Mouse (Mus musculus) kidney, adult 2 months (tissue): ENCODE measurements at regions not wholly inside any gene's neighbourhood (a gene's known extent, or its start where the extent isn't known, plus 50 kb on each side); places are given as distances from the start of the nearest gene placed in this dataset.
A peak's percentile ranks its signal among the peaks of the same experiment; 100 is the strongest.

Source experiments
- DNase-seq: peaks from one replicate; pipeline ENCODE4 v3.0.0; 2021
- H3K27ac ChIP-seq: fragments of 200-500 bp; 2 replicates; pipeline ENCODE4 v1.5.1; 2012; ENCODE audit warnings: low read depth, low read length, control low read depth, inconsistent platforms; ENCODE audit not compliant: insufficient read depth
- H3K27me3 ChIP-seq: fragments of 200-500 bp; replicated peaks from 2 replicates; pipeline ENCODE4 v1.6.1; 2012; ENCODE audit warnings: mild to moderate bottlenecking, moderate library complexity, low read length, inconsistent platforms; ENCODE audit not compliant: control insufficient read depth, insufficient read depth
- H3K36me3 ChIP-seq: fragments of 200-500 bp; 2 replicates; pipeline ENCODE4 v1.6.1; 2012; ENCODE audit warnings: mild to moderate bottlenecking, moderate library complexity, low read length, inconsistent platforms; ENCODE audit not compliant: control insufficient read depth, insufficient read depth
- H3K4me1 ChIP-seq: fragments of 200-500 bp; 2 replicates; pipeline ENCODE4 v1.6.1; 2011; ENCODE audit warnings: low read length; ENCODE audit not compliant: control insufficient read depth, insufficient read depth
- H3K4me3 ChIP-seq: fragments of 200-500 bp; 2 replicates; pipeline ENCODE4 v1.5.1; 2011; ENCODE audit warnings: mild to moderate bottlenecking, low read depth, low read length, control low read depth; ENCODE audit not compliant: insufficient read depth
- CTCF ChIP-seq: fragments of 200-500 bp; conservative IDR thresholded peaks from 2 replicates; pipeline ENCODE4 v1.5.1; 2011; ENCODE audit warnings: low read depth, mild to moderate bottlenecking, control low read depth, low read length, moderate library complexity, mixed read lengths; ENCODE audit not compliant: insufficient read depth, insufficient read length
- POLR2A ChIP-seq: fragments of 200-500 bp; IDR thresholded peaks from one replicate; pipeline ENCODE4 v1.6.1; 2011; ENCODE audit warnings: low read depth, low read length, control low read depth
- WGBS: fragments of 180-500 bp; shearing (Covaris S2); methylation state at CpG from one replicate; pipeline ENCODE4 v1.1.7; 2018; 5-methylcytosine and 5-hydroxymethylcytosine counted together

GRCm38 (mm10) chr4:48781099-48781498 is 117.8 kb downstream of the Cavin4 start:
- no peak for TF ChIP-seq CTCF
- Histone ChIP-seq H3K4me3 (no peak overlapping the region), H3K27ac (no peak overlapping the region), H3K27me3 (no peaks in the 10 kb centered on the region), H3K4me1 (no peaks in the 10 kb centered on the region), H3K36me3 (no peaks in the 10 kb centered on the region)
- WGBS = 70% methylated on average over 4 of the region's 4 CpGs
- DNase-seq = no peak

- Histone ChIP-seq H3K27me3 (no peaks in the 10 kb centered on the region; the same call in 1 of the 2 replicates), H3K27ac (no peak overlapping the region), H3K36me3 (no peaks in the 10 kb centered on the region), H3K4me1 (no peaks in the 10 kb centered on the region), H3K4me3 (no peak overlapping the region)
- TF ChIP-seq CTCF (no peak), POLR2A (no peak)
- 82% methylated on average over 3 of the region's 3 CpGs for WGBS
- no peak for DNase-seq
Measured at GRCm38 (mm10) chr4:48782686-48783085, 119.4 kb downstream of the Cavin4 start.

- DNase-seq = no peak
Measured at GRCm38 (mm10) chr4:48791096-48791495, 127.8 kb downstream of the Cavin4 start.

GRCm38 (mm10) chr4:48803777-48804176 is 140.5 kb downstream of the Cavin4 start:
- no peaks in the 10 kb centered on the region for H3K27me3 ChIP-seq
- H3K4me1 ChIP-seq = no peaks in the 10 kb centered on the region
- no peak for TF ChIP-seq POLR2A
- TF ChIP-seq CTCF = no peak
- 34% methylated on average over 3 of the region's 3 CpGs for WGBS
- DNase-seq = peak; percentile 12
- no peak overlapping the region for H3K27ac ChIP-seq
- H3K4me3 ChIP-seq = no peak overlapping the region
- no peaks in the 10 kb centered on the region for H3K36me3 ChIP-seq

More at GRCm38 (mm10) chr4:48791096-48791495, 127.8 kb downstream of the Cavin4 start:
- no peaks in the 10 kb centered on the region for H3K4me1 ChIP-seq
- no peak overlapping the region for H3K27ac ChIP-seq
- H3K27me3 ChIP-seq = no peaks in the 10 kb centered on the region; the same call in 1 of the 2 replicates
- WGBS = 81% methylated on average over 4 of the region's 4 CpGs
- H3K4me3 ChIP-seq = no peak overlapping the region
- H3K36me3 ChIP-seq = no peaks in the 10 kb centered on the region
- TF ChIP-seq CTCF (no peak), POLR2A (no peak)

GRCm38 (mm10) chr4:48808571-48808970 is 145.3 kb downstream of the Cavin4 start:
- TF ChIP-seq CTCF = no peak
- TF ChIP-seq POLR2A = no peak
- no peak overlapping the region for H3K27ac ChIP-seq
- H3K4me3 ChIP-seq = no peak overlapping the region
- WGBS = 60% methylated on average over 4 of the region's 4 CpGs
- H3K36me3 ChIP-seq = no peaks in the 10 kb centered on the region
- no peak for DNase-seq
- H3K27me3 ChIP-seq = no peaks in the 10 kb centered on the region
- no peaks in the 10 kb centered on the region for H3K4me1 ChIP-seq

- TF ChIP-seq CTCF (no peak), POLR2A (no peak)
- WGBS = 69% methylated on average over 2 of the region's 2 CpGs
- H3K4me1 ChIP-seq = no peaks in the 10 kb centered on the region
- H3K36me3 ChIP-seq = no peaks in the 10 kb centered on the region
- H3K4me3 ChIP-seq = no peak overlapping the region
- no peak overlapping the region for H3K27ac ChIP-seq
- no peaks in the 10 kb centered on the region for H3K27me3 ChIP-seq
- no peak for DNase-seq
Measured at GRCm38 (mm10) chr4:48833718-48834117, 170.4 kb downstream of the Cavin4 start.

- 34% methylated on average over 2 of the region's 2 CpGs for WGBS
- TF ChIP-seq POLR2A (no peak), CTCF (no peak)
- Histone ChIP-seq H3K4me3 (no peak overlapping the region), H3K27ac (no peak overlapping the region; the same call in 1 of the 2 replicates), H3K36me3 (no peaks in the 10 kb centered on the region), H3K27me3 (no peaks in the 10 kb centered on the region), H3K4me1 (no peaks in the 10 kb centered on the region)
- DNase-seq = peak; percentile 25
Measured at GRCm38 (mm10) chr4:48842777-48843214, 179.5 kb downstream of the Cavin4 start.
